Mouse (Mus musculus) thymus, postnatal 36 days (tissue): ENCODE measurements around the gene Adtrp.

ENCODE experiments used
- DNase-seq, 2 experiments: peaks; one replicate each; pipeline ENCODE4 v3.0.0; 2022; ENCODE audit warnings: mixed read lengths in 2 of 2

Gene Adtrp

GRCm38 (mm10) chr13:41847516-41848126, at the start of gene Adtrp:
TSS of gene Adtrp (minus strand) at chr13:41847684.
- DNase-seq = no peak

- DNase-seq = no peak
Observed at GRCm38 (mm10) chr13:41892016-41892415, 44.5 kb upstream of the Adtrp start.

DNA sequence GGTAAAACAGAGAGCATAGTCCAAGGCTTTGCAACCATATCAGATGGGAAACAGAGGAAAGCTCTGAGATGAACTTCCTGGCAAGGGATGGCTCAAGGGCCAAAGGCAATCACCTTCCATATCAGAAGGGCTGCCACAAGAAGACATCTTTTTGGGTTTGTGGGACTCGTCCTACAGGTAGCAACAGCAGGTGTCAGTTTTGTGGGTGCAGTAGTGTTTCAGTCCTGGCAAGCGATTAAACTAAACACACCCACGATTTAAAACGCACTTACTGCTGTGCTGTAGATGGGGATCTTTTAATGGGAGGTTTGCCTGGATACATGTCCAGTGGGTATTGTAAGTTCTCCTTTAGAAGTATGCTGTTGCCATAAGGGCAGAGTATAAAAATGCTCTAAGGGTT, 43.1 kb upstream of the Adtrp start:
- no peak for DNase-seq

- no peak for DNase-seq
Observed at GRCm38 (mm10) chr13:41890111-41890600, 42.7 kb upstream of the Adtrp start.

DNA sequence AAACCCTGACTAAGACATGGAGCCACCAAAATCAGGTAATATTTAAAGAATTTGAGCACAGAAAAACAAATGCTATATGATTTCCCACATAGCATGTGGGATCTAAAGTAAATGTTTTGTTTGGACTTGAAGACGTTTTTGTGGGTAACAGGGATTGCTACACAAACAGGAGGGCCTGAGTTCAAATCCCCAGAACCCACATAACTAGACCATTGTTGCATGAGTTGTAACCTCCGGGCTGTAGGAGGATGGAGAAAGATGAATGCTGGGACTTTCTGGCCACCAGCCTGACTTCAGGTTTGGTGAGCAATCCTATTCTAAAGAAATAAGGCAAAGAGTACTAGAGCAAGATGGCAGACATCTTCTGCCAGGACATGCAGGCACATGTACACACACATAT, 41.2 kb upstream of the Adtrp start:
- DNase-seq = no peak

DNA sequence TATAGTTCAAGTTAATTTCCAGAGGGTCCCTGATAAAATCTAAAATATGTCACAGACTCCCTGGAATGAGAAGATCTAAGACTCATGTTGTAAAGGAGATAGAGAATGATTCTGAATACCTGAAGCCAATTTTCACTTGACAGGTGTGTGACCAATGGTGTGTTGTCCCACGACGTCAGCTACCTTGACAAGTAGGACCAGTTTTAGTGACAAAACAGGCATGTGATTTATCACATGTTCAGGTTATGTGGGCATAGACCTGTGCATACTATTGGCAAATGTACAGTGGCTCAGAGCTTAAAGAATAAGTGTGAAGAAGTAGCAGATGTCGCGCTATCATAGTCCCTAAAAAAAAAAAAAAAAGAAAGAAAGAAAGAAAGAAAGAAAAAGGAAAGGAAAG, 38.6 kb upstream of the Adtrp start:
- no peak for DNase-seq

DNA sequence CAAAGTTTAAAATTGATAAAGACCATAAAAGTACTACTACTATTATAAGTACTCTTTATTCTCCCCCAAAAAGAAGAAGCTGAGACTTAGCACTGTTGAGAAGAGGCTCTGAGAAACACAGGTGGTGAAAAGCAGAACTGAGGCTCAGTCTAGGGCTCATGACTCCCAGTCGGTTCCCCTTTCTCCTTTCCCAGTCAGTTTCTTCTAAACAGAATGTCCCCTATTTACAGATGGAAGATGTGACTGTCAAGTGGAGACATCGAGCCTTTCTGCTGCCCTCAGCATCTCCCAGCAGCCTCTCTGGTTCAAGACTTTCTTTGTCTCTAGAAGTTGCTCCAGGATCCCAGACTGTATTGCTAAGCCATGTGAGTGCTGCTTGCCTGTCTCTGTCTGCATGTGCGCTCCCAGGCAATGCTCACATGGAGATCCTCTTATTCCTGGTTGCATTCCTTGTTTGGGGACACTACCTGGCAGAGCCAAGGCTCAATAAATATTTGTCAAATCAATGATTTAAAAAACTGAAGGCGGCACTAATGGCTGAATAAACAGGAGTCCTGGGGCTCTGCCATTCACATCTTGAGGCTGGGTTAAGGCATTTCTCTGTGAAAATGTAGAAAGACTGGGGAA, 36.3 kb upstream of the Adtrp start:
- DNase-seq = no peak

- DNase-seq = no peak
Observed at GRCm38 (mm10) chr13:41881201-41881600, 33.7 kb upstream of the Adtrp start.

DNA sequence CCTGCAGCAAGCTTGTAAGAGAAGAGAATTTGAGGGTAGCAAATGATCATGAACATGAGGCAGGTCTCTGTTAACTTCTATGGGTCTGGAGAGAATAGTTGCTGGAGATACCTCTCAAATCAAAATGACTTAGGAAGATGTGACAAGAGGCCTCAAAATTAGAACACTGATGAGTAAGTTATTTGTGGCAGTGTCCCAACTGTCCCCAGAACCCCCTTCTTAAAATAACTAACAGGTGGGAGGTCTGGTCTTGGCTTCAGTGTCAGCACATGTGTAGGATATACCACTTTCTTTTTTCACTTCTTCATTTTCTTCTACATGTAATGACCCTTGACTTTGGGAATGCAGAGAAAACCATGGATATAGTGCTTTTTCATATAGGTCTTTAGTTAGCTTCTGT, 33.0 kb upstream of the Adtrp start:
- no peak for DNase-seq

GRCm38 (mm10) chr13:41872686-41873085, 25.2 kb upstream of the Adtrp start:
- no peak for DNase-seq

- no peak for DNase-seq
Observed at GRCm38 (mm10) chr13:41872161-41872562, 24.7 kb upstream of the Adtrp start.

- no peak for DNase-seq
Observed at GRCm38 (mm10) chr13:41867533-41867932, 20.0 kb upstream of the Adtrp start.

DNA sequence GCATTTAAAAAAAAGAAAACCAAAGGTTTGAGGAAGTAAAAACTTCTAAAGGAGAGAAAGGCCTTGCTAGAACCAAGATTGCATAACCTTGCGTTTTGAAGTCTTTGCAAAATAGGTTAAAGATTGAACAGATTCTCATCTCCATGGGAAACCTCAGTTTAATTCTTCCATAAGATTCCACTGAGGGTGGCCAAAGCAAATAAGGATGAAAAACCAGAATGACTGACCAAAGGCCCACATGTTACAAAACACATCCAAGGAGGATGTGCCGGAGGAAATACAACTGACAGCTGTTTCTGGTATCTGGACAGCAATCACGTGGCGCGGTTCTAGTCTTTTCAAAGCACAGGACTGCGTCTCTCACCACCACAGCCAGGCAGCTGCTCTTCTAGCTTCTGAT, 18.1 kb upstream of the Adtrp start:
- no peak for DNase-seq

DNA sequence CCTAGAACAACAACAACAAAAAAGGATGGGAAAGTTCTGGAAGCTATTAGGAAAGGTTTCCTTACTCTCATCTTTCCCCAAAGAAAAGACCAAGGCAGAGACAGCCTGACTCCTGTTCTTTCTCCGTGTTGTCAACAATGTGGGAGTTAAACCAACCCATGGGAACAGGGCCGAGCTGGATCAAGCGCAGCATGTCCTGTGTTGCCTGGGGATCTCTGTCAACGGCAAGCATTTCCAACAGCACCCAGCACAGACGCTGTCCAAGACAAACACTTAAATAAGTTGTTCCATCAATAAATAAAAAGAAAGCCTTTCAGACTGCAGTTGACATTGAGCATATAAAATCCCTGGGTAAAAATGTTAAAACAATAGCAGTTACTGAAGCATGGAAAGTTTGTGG, 17.6 kb upstream of the Adtrp start:
- DNase-seq = no peak

- no peak for DNase-seq
Observed at GRCm38 (mm10) chr13:41860603-41861405, 13.3 kb upstream of the Adtrp start.

GRCm38 (mm10) chr13:41855206-41856185, 8.0 kb upstream of the Adtrp start:
- DNase-seq = no peak

DNA sequence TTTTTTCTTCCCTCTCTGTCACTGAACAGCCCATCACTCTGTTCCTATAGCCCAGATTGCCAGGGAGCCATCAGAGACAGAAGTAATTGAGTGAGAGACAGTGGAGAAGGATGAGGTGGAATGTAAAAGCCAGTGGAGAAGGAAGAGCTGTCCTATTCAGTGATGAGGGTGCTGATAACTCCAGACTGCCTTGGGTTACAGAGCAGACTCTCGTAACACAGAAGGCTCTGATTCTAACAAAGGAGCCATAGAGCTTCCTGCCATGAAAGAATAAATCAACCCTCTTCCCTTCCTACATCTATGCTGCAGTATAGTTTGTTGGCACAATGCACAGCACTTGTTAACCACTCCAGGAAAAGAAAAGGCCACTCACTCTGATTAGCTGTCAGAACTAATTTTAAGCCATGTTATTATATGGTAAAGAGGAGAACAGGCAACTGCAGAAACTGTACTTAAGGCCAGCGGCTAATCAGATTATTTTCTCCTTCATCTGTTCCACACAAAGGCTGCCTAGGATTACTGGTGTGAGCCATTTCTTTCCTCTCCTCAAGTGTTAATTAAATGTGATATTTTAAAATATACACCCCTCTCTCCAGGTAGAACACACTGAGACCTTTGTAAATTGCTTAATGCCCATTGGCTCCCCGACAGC, 3.4 kb upstream of the Adtrp start:
- DNase-seq = no peak

DNA sequence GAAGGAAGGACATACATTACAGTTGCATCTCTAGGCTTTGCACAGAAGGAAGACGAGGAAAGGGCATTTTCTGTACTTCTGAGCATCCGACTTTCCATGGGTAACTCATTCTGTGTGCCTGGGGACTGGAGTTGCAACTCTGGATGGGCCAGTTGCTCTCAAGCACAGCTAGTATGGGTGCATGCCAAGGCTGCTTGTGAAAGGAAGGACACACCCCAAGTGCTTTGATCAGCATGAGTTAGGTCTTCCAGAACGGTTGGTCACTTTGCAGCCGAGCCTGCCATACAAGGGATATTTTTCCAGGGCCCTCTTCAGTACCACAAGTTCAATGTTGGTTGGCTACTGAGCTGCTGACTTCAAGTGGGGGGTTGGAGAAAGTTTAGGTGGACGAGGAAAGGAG, 968 bp downstream of the Adtrp start:
- DNase-seq = no peak

- DNase-seq = no peak
Observed at GRCm38 (mm10) chr13:41845013-41845412, 2.5 kb downstream of the Adtrp start.

DNA sequence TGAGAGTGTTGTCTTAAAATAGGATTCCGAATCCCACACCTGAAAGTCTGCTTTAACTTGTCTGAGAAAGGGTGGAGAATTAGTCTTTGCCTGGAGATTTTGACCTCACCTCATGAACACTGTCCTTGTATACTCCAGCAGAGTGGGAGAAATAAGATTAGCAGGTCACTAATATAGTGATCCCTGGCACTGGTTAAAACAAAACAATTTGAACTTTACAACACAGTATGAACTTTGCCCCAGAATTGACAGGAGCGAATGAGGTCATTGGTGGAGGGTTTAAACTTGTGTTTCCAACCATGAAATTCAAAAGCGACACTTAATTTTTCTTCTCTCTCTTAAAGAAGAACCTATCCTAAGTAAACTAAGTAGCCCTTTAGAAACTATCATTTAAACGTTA, 3.4 kb downstream of the Adtrp start:
- no peak for DNase-seq

- no peak for DNase-seq
Observed at GRCm38 (mm10) chr13:41833614-41834139, 13.8 kb downstream of the Adtrp start.

- DNase-seq = no peak
Observed at GRCm38 (mm10) chr13:41828296-41828754, 19.2 kb downstream of the Adtrp start.
